Mouse (Mus musculus): ENCODE data around the gene Arhgap11a.

- no peak for TF ChIP-seq MAFK (IDR thresholded peaks at IDR 0.05; ENCODE audit: borderline replicate concordance, low read depth, low read length)
- TF ChIP-seq E2F4 (IDR thresholded peaks at IDR 0.05; ENCODE audit: borderline replicate concordance, low read depth, low read length): no peak
- no peak for TF ChIP-seq SMC3 (IDR thresholded peaks at IDR 0.05; ENCODE audit: low read depth, low read length)
- TF ChIP-seq ELF1 (IDR thresholded peaks at IDR 0.05; ENCODE audit: low read depth, low read length): no peak
Observed at GRCm38 (mm10) chr2:113887166-113887565, 38.7 kb upstream of the Arhgap11a start.
